Mouse (Mus musculus) C2C12 (cell line): Measurements from ENCODE around the gene Rnf26. TPM values are rescaled to one million over a fixed set of nuclear protein-coding genes. Genes with fewer than 3 reads are reported as not detected.

Source experiments
- H3K27me3 ChIP-seq: one replicate; pipeline ENCODE4 v1.6.1; 2011; ENCODE audit not compliant: control insufficient read depth, insufficient read depth, insufficient read length
- H3K36me3 ChIP-seq: one replicate; pipeline ENCODE4 v1.6.1; 2011; ENCODE audit not compliant: control insufficient read depth, insufficient read depth
- H3K4me3 ChIP-seq: one replicate; pipeline ENCODE4 v1.5.1; 2011; ENCODE audit warnings: mild to moderate bottlenecking, control low read depth; ENCODE audit not compliant: poor library complexity, insufficient read depth, severe bottlenecking
- H3K79me2 ChIP-seq: one replicate; pipeline ENCODE4 v1.6.1; 2011; ENCODE audit not compliant: control insufficient read depth, insufficient read depth
- H3K79me3 ChIP-seq: one replicate; pipeline ENCODE4 v1.6.1; 2011; ENCODE audit warnings: low read depth, control low read depth
- H3ac ChIP-seq: one replicate; pipeline ENCODE3; 2011; ENCODE audit warnings: low read depth; ENCODE audit not compliant: control insufficient read depth, insufficient read length
- CEBPB ChIP-seq: IDR thresholded peaks from one replicate; pipeline ENCODE4 v1.6.1; 2011; ENCODE audit warnings: low read depth, mild to moderate bottlenecking, control low read depth, moderate library complexity
- CTCF ChIP-seq: IDR thresholded peaks from one replicate; pipeline ENCODE4 v1.5.1; 2011; ENCODE audit not compliant: control insufficient read depth, insufficient read depth, insufficient read length
- FOSL1 ChIP-seq: IDR thresholded peaks from one replicate; pipeline ENCODE4 v1.8.0; 2011; ENCODE audit warnings: mild to moderate bottlenecking, low read length; ENCODE audit not compliant: poor library complexity, insufficient read depth, severe bottlenecking
- MAX ChIP-seq: IDR thresholded peaks from one replicate; pipeline ENCODE4 v1.6.1; 2011; ENCODE audit warnings: mild to moderate bottlenecking, control low read depth
- MYOD1 ChIP-seq: IDR thresholded peaks from one replicate; pipeline ENCODE4 v1.6.1; 2011; ENCODE audit warnings: low read depth; ENCODE audit not compliant: control insufficient read depth, insufficient read length
- MYOG ChIP-seq: IDR thresholded peaks from one replicate; pipeline ENCODE4 v1.6.1; 2011; ENCODE audit not compliant: control insufficient read depth, insufficient read length; ENCODE audit errors: extremely low read depth
- USF1 ChIP-seq: IDR thresholded peaks from one replicate; pipeline ENCODE4 v1.6.1; 2011; ENCODE audit warnings: low read depth, mild to moderate bottlenecking, control low read depth, moderate library complexity
- long read RNA-seq, 2 experiments: library from polyadenylated mRNA; unstranded; transcript quantifications; one replicate each; pipeline ENCODE4 v2.0.0; 2019 to 2020
- polyA plus RNA-seq: library from polyadenylated mRNA; unstranded; fragments of >200 nt; fragmentation: generic; extraction: Trizol; gene quantifications from one replicate; pipeline ENCODE4 v1.2.1, GENCODE M21; 2012; ENCODE audit warnings: missing spikeins

Rnf26 gene
- 52.6 TPM for polyA plus RNA-seq
- long read RNA-seq, experiment 1, transcript Rnf26-201 (1 exons, 2,724 nt), result major isoform, 42 of 42 reads
- long read RNA-seq, experiment 1, partial matches to known transcripts, result 0 of 42 reads
- long read RNA-seq, experiment 1, other reads (novel, unspliced or antisense), result 0 of 42 reads
- long read RNA-seq, experiment 2, transcript Rnf26-201 (1 exons, 2,724 nt), result major isoform, 163 of 163 reads
- long read RNA-seq, experiment 2, partial matches to known transcripts, result 0 of 163 reads
- long read RNA-seq, experiment 2, other reads (novel, unspliced or antisense), result 0 of 163 reads

DNA sequence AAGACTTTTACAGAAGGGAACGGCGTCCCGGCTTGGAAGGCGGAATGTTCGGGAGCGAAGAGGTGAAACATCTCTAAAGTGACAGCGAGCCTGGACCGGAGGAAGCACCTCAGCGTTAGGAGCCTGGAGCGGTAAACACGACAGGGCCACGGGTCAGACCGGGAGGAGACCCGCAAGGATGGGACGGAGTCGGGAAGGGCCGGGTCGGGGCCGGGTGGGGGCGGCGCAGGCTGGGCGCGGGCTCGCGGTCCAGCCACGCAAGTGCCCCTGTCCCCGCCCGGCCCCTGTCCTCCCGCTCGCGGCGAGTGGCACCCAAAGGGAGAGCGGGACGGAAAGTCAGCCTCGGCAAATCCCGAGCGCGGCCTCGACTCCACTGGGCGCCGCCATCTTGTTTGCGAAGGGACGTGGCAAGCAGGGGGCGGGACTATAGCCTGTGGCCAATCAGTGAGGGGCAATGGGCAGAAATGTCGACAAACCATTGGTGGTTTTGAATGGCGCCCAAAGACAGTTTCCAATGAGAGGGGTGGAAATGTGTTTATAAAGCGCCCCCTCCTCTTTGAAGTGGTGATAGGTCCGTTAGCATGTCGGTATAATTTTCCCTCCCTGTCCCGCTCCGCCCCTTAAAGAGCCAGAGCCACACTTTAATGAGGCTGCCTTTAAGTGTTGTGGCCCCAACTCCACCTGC, at the start of gene Rnf26, which contains the start of gene Gm49380:
Gene Rnf26 (minus strand): TSS at position 413 of the 685 bp plus-strand sequence.
Gene Gm49380 (minus strand): TSS at position 396 of the 685 bp plus-strand sequence.
- Histone ChIP-seq H3K4me3 (peak within 1 kb of the TSS; percentile 60), H3K79me2 (peaks cover 41% of the 10 kb centered on the region), H3ac (peak within 1 kb of the TSS; percentile 30), H3K79me3 (peaks cover 14% of the 10 kb centered on the region), H3K27me3 (no peaks in the 10 kb centered on the region), H3K36me3 (peaks cover 11% of the 10 kb centered on the region)
- TF ChIP-seq CEBPB (no peak), FOSL1 (no peak), MYOG (no peak), USF1 (no peak), CTCF (no peak), MAX (no peak), MYOD1 (no peak)

DNA sequence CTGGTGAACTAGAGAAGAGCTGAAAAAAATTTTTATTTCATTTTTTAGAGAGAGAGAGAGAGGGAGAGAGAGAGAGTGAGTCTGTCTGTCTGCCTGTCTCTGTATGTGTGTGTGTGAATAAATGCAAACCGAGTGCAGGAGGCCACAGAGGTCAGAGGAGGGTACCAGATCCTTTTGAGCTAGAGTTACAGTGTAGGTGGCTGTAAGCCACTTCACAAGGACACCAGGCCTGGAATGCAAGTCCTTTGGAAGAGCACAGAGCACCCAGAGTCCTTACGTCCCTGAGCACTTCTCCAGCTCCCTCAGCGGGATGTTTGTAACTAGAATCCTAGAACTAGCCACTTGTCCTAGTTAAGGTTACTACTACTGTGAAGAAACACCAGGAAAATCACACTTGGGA, 46.6 kb upstream of the Rnf26 start:
- peaks cover 64% of the 10 kb centered on the region for H3K36me3 ChIP-seq
- no peak overlapping the region for H3K4me3 ChIP-seq
- H3K27me3 ChIP-seq, result no peaks in the 10 kb centered on the region
- H3K79me2 ChIP-seq, result no peaks in the 10 kb centered on the region
- H3K79me3 ChIP-seq, result no peaks in the 10 kb centered on the region
- H3ac ChIP-seq, result no peak overlapping the region
- TF ChIP-seq FOSL1, result no peak
- TF ChIP-seq MYOD1, result no peak
- no peak for TF ChIP-seq MAX
- TF ChIP-seq CEBPB, result no peak
- TF ChIP-seq MYOG, result no peak
- TF ChIP-seq USF1, result no peak
- TF ChIP-seq CTCF, result no peak

GRCm38 (mm10) chr9:44147290-44147689, 34.0 kb upstream of the Rnf26 start:
- no peak overlapping the region for H3ac ChIP-seq
- peaks cover 31% of the 10 kb centered on the region for H3K36me3 ChIP-seq

DNA sequence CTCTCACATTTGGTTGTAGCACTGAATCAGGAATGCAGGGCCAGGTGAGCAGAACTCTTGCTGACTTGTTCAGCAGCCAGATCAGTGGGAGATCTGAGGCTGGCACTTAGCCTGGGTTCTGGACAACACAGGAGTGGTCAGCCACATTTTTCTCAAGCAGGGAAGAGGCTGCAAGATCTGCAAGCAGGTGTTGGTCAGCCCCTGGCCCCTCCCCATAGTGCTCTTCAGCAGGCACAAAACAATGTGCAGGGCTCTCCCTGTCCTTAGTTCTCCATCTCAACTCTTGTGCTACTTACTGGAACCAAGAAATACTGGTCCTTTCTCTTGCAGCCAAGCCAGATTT, 31.4 kb upstream of the Rnf26 start:
- Histone ChIP-seq H3K36me3 (peaks cover 26% of the 10 kb centered on the region), H3K4me3 (no peak overlapping the region)

More at GRCm38 (mm10) chr9:44147290-44147689, 34.0 kb upstream of the Rnf26 start:
- Histone ChIP-seq H3K27me3 (no peaks in the 10 kb centered on the region), H3K79me2 (no peaks in the 10 kb centered on the region), H3K4me3 (no peak overlapping the region), H3K79me3 (no peaks in the 10 kb centered on the region)
- TF ChIP-seq MAX (no peak), USF1 (no peak), MYOD1 (no peak), CTCF (no peak)

GRCm38 (mm10) chr9:44144023-44144717, 30.9 kb upstream of the Rnf26 start:
- H3ac ChIP-seq, result no peak overlapping the region
- no peaks in the 10 kb centered on the region for H3K79me2 ChIP-seq
- no peak overlapping the region for H3K4me3 ChIP-seq
- TF ChIP-seq MYOG, result no peak
- TF ChIP-seq FOSL1, result no peak
- TF ChIP-seq MAX, result no peak
- no peak for TF ChIP-seq MYOD1
- no peak for TF ChIP-seq CEBPB
- TF ChIP-seq USF1, result no peak
- no peak for TF ChIP-seq CTCF
- no peaks in the 10 kb centered on the region for H3K79me3 ChIP-seq
- no peaks in the 10 kb centered on the region for H3K27me3 ChIP-seq
- H3K36me3 ChIP-seq, result peaks cover 26% of the 10 kb centered on the region

More for the DNA sequence above, 31.4 kb upstream of the Rnf26 start:
- H3K79me3 ChIP-seq, result no peaks in the 10 kb centered on the region
- TF ChIP-seq FOSL1, result no peak
- TF ChIP-seq MYOG, result no peak
- TF ChIP-seq MAX, result no peak
- H3K27me3 ChIP-seq, result no peaks in the 10 kb centered on the region
- H3ac ChIP-seq, result no peak overlapping the region
- no peaks in the 10 kb centered on the region for H3K79me2 ChIP-seq
